ENCODE assay signal across 23 mouse cellular contexts in genomic region chr11:6898357-6899097, GRCm38 (mm10).
DNase-seq lines count a peak whose midpoint lies in the region; ATAC-seq lines count a peak whose summit lies in the region.
"Had no signal": no experiment of that assay in that cellular context is flagged by ENCODE, and none has a peak within 500 bp of the region (broad histone marks: within the 10 kb centered on the region; RNA-seq: fewer than 3 reads in every experiment).

No protein-coding gene starts in this region.

- H3K27ac ChIP-seq in midbrain, embryonic 11.5 days (ENCODE audit: low read depth, low read length) = no peak overlapping the region
- H3K27ac ChIP-seq in midbrain, embryonic 15.5 days = no peak overlapping the region
- H3K27ac ChIP-seq: gastrocnemius, adult 2 months; heart, embryonic 13.5 days; hindbrain, embryonic 14.5 days; hindbrain, postnatal 0 days had no signal

- no peaks in the 10 kb centered on the region for H3K27me3 ChIP-seq in midbrain, embryonic 11.5 days (ENCODE audit: control insufficient read depth, insufficient read depth, low read length)
- no peaks in the 10 kb centered on the region for H3K27me3 ChIP-seq in midbrain, embryonic 15.5 days (replicated peaks)
- H3K27me3 ChIP-seq: heart, embryonic 13.5 days had no signal

- H3K9me3 ChIP-seq in midbrain, embryonic 11.5 days (ENCODE audit: control insufficient read depth, low read length) = no peaks in the 10 kb centered on the region
- no peaks in the 10 kb centered on the region for H3K9me3 ChIP-seq in midbrain, embryonic 15.5 days
- H3K9me3 ChIP-seq: heart, embryonic 13.5 days had no signal

- no peak overlapping the region for H3K4me2 ChIP-seq in midbrain, embryonic 11.5 days
- no peak overlapping the region for H3K4me2 ChIP-seq in midbrain, embryonic 15.5 days
- H3K4me2 ChIP-seq: heart, embryonic 13.5 days; hindbrain, embryonic 14.5 days had no signal

- DNase-seq in cerebellum, adult 8-10 months = peak; percentile 38
- no peak for DNase-seq in cerebellum, adult 11 months
- DNase-seq in cerebellum, postnatal 10 days = peak; percentile 39 to 43
- no peak for DNase-seq in cerebellum, adult 18-20 months
- DNase-seq in midbrain, embryonic 11.5 days (ENCODE audit: low spot score, missing footprints) = peak; percentile 64
- DNase-seq in cerebellum, postnatal 14 days = peak; percentile 37 to 50
- DNase-seq: adrenal gland, adult 2 months; adrenal gland, postnatal 14 days; B cell, adult 2 months; gastrocnemius, adult 2 months; gastrocnemius, postnatal 14 days; heart, adult 18-20 months; heart, postnatal 14 days; heart, postnatal 4 days; kidney, adult 18-20 months had no signal

- no peak overlapping the region for H3K9ac ChIP-seq in midbrain, embryonic 11.5 days (ENCODE audit: low read length)
- H3K9ac ChIP-seq in midbrain, embryonic 15.5 days = no peak overlapping the region
- H3K9ac ChIP-seq: forebrain, postnatal 0 days; heart, embryonic 13.5 days; hindbrain, embryonic 14.5 days had no signal

- 87% methylated on average over 5 of the region's 5 CpGs for WGBS in midbrain, embryonic 11.5 days
- 86% methylated on average over 5 of the region's 5 CpGs for WGBS in midbrain, embryonic 15.5 days

- no peak for ATAC-seq in midbrain, embryonic 11.5 days (ENCODE audit: low FRiP score)
- ATAC-seq in midbrain, embryonic 15.5 days (replicated peaks) = no peak
- ATAC-seq: forebrain, embryonic 14.5 days; hindbrain, postnatal 0 days; inflammation-experienced regulatory T-cells, adult 6 months; intestine, embryonic 16.5 days had no signal

- H3K36me3 ChIP-seq in midbrain, embryonic 11.5 days (ENCODE audit: control insufficient read depth, insufficient read depth, low read length) = no peaks in the 10 kb centered on the region
- no peaks in the 10 kb centered on the region for H3K36me3 ChIP-seq in midbrain, embryonic 15.5 days (replicated peaks)
- H3K36me3 ChIP-seq: heart, embryonic 13.5 days had no signal

- H3K4me1 ChIP-seq in midbrain, embryonic 11.5 days (ENCODE audit: control insufficient read depth, insufficient read depth, low read length) = peaks cover 15% of the 10 kb centered on the region; the same call in 1 of the 2 replicates
- peaks cover 16% of the 10 kb centered on the region for H3K4me1 ChIP-seq in midbrain, embryonic 15.5 days

- H3K4me3 ChIP-seq in midbrain, embryonic 11.5 days (ENCODE audit: low read depth, low read length) = no peak overlapping the region
- H3K4me3 ChIP-seq in midbrain, embryonic 15.5 days = no peak overlapping the region
- H3K4me3 ChIP-seq: gastrocnemius, adult 2 months; heart, embryonic 13.5 days had no signal

Comparison
In these comparisons a context has a peak if more than half of its experiments do, and no peak if none do; other contexts are left out.
1. DNase-seq: peak in cerebellum, adult 8-10 months (single experiment), cerebellum, postnatal 10 days (2 of 2), midbrain, embryonic 11.5 days (single experiment) and cerebellum, postnatal 14 days (2 of 2); none in cerebellum, adult 11 months (single experiment) and cerebellum, adult 18-20 months (0 of 2).